Mouse (Mus musculus): Measurements from ENCODE around the gene Rps6ka3. TPM values are rescaled to one million over a fixed set of nuclear protein-coding genes. Genes with fewer than 3 reads are reported as not detected.

Gene Rps6ka3
- total RNA-seq, 2 experiments from 2014 or later: 29.0 to 44.6 TPM

- peak; percentile 52 to 83 for DNase-seq
These were observed 111.2 kb downstream of the Rps6ka3 start for GRCm38 (mm10) chrX:159321342-159321741.

GRCm38 (mm10) chrX:159364506-159364905 lies 154.4 kb downstream of the Rps6ka3 start:
- no peak for DNase-seq

GRCm38 (mm10) chrX:159371831-159372752 lies 162.0 kb downstream of the Rps6ka3 start, which contains the start of gene Eif1ax:
TSS of gene Eif1ax (plus strand) at chrX:159372178.
- DNase-seq: peak; percentile 72 to 89

GRCm38 (mm10) chrX:159372753-159373144 lies 162.6 kb downstream of the Rps6ka3 start:
- no peak for DNase-seq

- peak in 1 of 2 experiments; percentile 1 for DNase-seq
These were observed 177.0 kb downstream of the Rps6ka3 start for GRCm38 (mm10) chrX:159387105-159387504.

GRCm38 (mm10) chrX:159388953-159389352 lies 178.8 kb downstream of the Rps6ka3 start:
- DNase-seq: peak in 1 of 2 experiments; percentile 39

- no peak for DNase-seq
These were observed 180.3 kb downstream of the Rps6ka3 start for GRCm38 (mm10) chrX:159390347-159390962.

GRCm38 (mm10) chrX:159391239-159391638 lies 181.1 kb downstream of the Rps6ka3 start:
- no peak for DNase-seq

GRCm38 (mm10) chrX:159409253-159409652 lies 199.1 kb downstream of the Rps6ka3 start:
- peak; percentile 6 to 17 for DNase-seq

- DNase-seq: no peak
These were observed 204.2 kb downstream of the Rps6ka3 start, which contains the start of gene Map7d2 for GRCm38 (mm10) chrX:159414130-159414828. TSS of gene Map7d2 (plus strand) at chrX:159414572.

GRCm38 (mm10) chrX:159414829-159415673 lies 204.9 kb downstream of the Rps6ka3 start:
- no peak for DNase-seq

Other genes with a start within 250 kb of the Rps6ka3 start
- gene Eif1ax, start 161.9 kb downstream of the Rps6ka3 start, total RNA-seq (2021): 10 to 100 TPM; 72.2 to 77.3 TPM
- under 1 TPM; 0.74 to 0.87 TPM for gene Map7d2, start 204.3 kb downstream of the Rps6ka3 start, total RNA-seq (2021)